Mouse (Mus musculus): ENCODE measurements around the gene Kcnk7.
A peak's percentile ranks its signal among the peaks of the same experiment; 100 is the strongest.

Kcnk7 gene

GRCm38 (mm10) chr19:5724549-5724941 is 20.4 kb downstream of the Kcnk7 start:
- no peak for DNase-seq (ENCODE audit: low read depth, low spot score)

- DNase-seq (ENCODE audit: low read depth, low spot score) = no peak
Observed at GRCm38 (mm10) chr19:5725029-5725707, 21.0 kb downstream of the Kcnk7 start.

- no peak for DNase-seq (ENCODE audit: low read depth, low spot score)
Observed at GRCm38 (mm10) chr19:5725767-5726515, 21.8 kb downstream of the Kcnk7 start, which contains the start of gene Ehbp1l1. Gene Ehbp1l1, minus strand, starts transcription at chr19:5726317.

GRCm38 (mm10) chr19:5726961-5727578 is 22.9 kb downstream of the Kcnk7 start:
- no peak for DNase-seq (ENCODE audit: low read depth, low spot score)

GRCm38 (mm10) chr19:5727701-5728100 is 23.5 kb downstream of the Kcnk7 start:
- DNase-seq (ENCODE audit: low read depth, low spot score) = peak; percentile 70

- DNase-seq (ENCODE audit: low read depth, low spot score) = no peak
Observed at GRCm38 (mm10) chr19:5728631-5729443, 24.7 kb downstream of the Kcnk7 start.

GRCm38 (mm10) chr19:5729444-5729815 is 25.3 kb downstream of the Kcnk7 start, which contains the start of gene Fam89b:
Gene Fam89b, minus strand, starts transcription at chr19:5729653.
- peak; percentile 61 for DNase-seq (ENCODE audit: low read depth, low spot score)

GRCm38 (mm10) chr19:5730314-5731186 is 26.4 kb downstream of the Kcnk7 start:
- no peak for DNase-seq (ENCODE audit: low read depth, low spot score)

GRCm38 (mm10) chr19:5731264-5731978 is 27.3 kb downstream of the Kcnk7 start:
- peak; percentile 89 for DNase-seq (ENCODE audit: low read depth, low spot score)

GRCm38 (mm10) chr19:5734325-5734724 is 30.2 kb downstream of the Kcnk7 start:
- no peak for DNase-seq (ENCODE audit: low read depth, low spot score)

GRCm38 (mm10) chr19:5739446-5739845 is 35.3 kb downstream of the Kcnk7 start:
- no peak for DNase-seq (ENCODE audit: low read depth, low spot score)

GRCm38 (mm10) chr19:5740320-5741317 is 36.5 kb downstream of the Kcnk7 start, which contains the start of gene Ltbp3:
Gene Ltbp3, plus strand, starts transcription at chr19:5740904.
- DNase-seq (ENCODE audit: low read depth, low spot score) = no peak

GRCm38 (mm10) chr19:5741641-5742240 is 37.6 kb downstream of the Kcnk7 start:
- no peak for DNase-seq (ENCODE audit: low read depth, low spot score)

- no peak for DNase-seq (ENCODE audit: low read depth, low spot score)
Observed at GRCm38 (mm10) chr19:5742241-5742641, 38.1 kb downstream of the Kcnk7 start.

GRCm38 (mm10) chr19:5743576-5743975 is 39.4 kb downstream of the Kcnk7 start:
- DNase-seq (ENCODE audit: low read depth, low spot score) = no peak

GRCm38 (mm10) chr19:5745756-5746710 is 41.9 kb downstream of the Kcnk7 start:
- no peak for DNase-seq (ENCODE audit: low read depth, low spot score)

- DNase-seq (ENCODE audit: low read depth, low spot score) = no peak
Observed at GRCm38 (mm10) chr19:5746907-5747363, 42.8 kb downstream of the Kcnk7 start.
